Mouse (Mus musculus) heart, postnatal 4 days (tissue): Measurements from ENCODE around the gene Tk1. TPM values are rescaled to one million over a fixed set of nuclear protein-coding genes. Genes with fewer than 3 reads are reported as not detected.

Source experiments
- DNase-seq: peaks from one replicate; pipeline ENCODE4 v3.0.0; 2021
- total RNA-seq, 2 experiments: library from RNA; stranded (reverse); gene quantifications; 2 replicates each; pipeline ENCODE4 v1.2.3; 2021

Gene Tk1
- total RNA-seq, 2 experiments from 2014 or later = 93.1 to 99.2 TPM

- no peak for DNase-seq
Observed at GRCm38 (mm10) chr11:117768725-117769682, 56.9 kb downstream of the Tk1 start.

- DNase-seq = no peak
Observed at GRCm38 (mm10) chr11:117766275-117766674, 59.6 kb downstream of the Tk1 start.

Other genes with a start within 250 kb of the Tk1 start
- 10 to 100 TPM; 25.4 to 27.4 TPM for gene Tnrc6c, start 171.8 kb downstream of the Tk1 start, total RNA-seq
- 1 to 10 TPM; 3.1 to 3.3 TPM for gene Tmc8, start 44.0 kb downstream of the Tk1 start, total RNA-seq
- gene Tmc6, start 43.9 kb downstream of the Tk1 start, total RNA-seq = 10 to 100 TPM; 26.4 to 28.6 TPM
- gene 6030468B19Rik, start 28.4 kb downstream of the Tk1 start, total RNA-seq = not detected
- 1 to 10 TPM; 2.7 to 3.5 TPM for gene Gm20708, start 16.4 kb downstream of the Tk1 start, total RNA-seq
- 10 to 100 TPM; 81.2 to 85.1 TPM for gene Syngr2, start 16.4 kb downstream of the Tk1 start, total RNA-seq
- 10 to 100 TPM; 15.3 to 15.5 TPM for gene Afmid, start 168 bp downstream of the Tk1 start, total RNA-seq
- gene Birc5, start 23.2 kb upstream of the Tk1 start, total RNA-seq = 10 to 100 TPM; 63.1 to 69.1 TPM
- gene Tmem235, start 34.7 kb upstream of the Tk1 start, total RNA-seq = under 1 TPM in 1 of 2 experiments, not detected in 1; 0.18 TPM
- gene Tha1, start 47.4 kb upstream of the Tk1 start, total RNA-seq = 1 to 10 TPM; 3.3 to 4.0 TPM
- 1 to 10 TPM; 5.5 TPM for gene Socs3, start 144.0 kb upstream of the Tk1 start, total RNA-seq
- 10 to 100 TPM; 25.0 to 26.2 TPM for gene Pgs1, start 160.2 kb upstream of the Tk1 start, total RNA-seq